Mouse (Mus musculus): ENCODE measurements around the gene Spr.

DNA sequence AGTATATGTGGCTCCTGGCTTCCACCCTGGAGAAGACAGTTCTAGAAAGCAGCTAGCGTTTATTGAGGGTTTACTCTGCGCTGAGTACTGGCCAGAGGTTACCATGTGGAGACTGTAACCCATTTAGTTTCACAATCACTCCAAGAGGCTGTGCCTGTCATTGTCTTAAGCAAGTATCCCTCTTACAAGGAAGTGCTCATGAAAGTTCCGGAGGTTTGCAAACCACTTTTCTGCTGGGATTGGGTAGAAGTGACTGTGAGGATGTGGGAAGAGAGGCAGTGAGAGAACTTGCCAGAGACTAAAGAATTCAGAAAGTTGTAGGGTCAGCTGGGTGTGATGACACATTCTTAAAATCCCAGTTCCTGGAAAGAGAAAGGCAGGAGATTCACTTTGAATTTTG lies 46.4 kb upstream of the Spr start:
- TF ChIP-seq POLR2A (IDR thresholded peaks at IDR 0.05; ENCODE audit: low read depth, low read length): no peak
- TF ChIP-seq CTCF (conservative IDR thresholded peaks at IDR 0.05; ENCODE audit: insufficient read depth, insufficient read length, low read depth, low read length): no peak

All from kidney, adult 2 months (tissue).